Mouse (Mus musculus): ENCODE data around the gene Gm7137. TPM values are rescaled to one million over a fixed set of nuclear protein-coding genes. Genes with fewer than 3 reads are reported as not detected.
"Not testable (repeated sequence)": the region's sequence is repeated elsewhere in the genome, so short reads cannot be mapped to it uniquely, and the experiment has no call there.

The Gm7137 gene
- total and polyA plus RNA-seq, 3 experiments, result not detected

DNA sequence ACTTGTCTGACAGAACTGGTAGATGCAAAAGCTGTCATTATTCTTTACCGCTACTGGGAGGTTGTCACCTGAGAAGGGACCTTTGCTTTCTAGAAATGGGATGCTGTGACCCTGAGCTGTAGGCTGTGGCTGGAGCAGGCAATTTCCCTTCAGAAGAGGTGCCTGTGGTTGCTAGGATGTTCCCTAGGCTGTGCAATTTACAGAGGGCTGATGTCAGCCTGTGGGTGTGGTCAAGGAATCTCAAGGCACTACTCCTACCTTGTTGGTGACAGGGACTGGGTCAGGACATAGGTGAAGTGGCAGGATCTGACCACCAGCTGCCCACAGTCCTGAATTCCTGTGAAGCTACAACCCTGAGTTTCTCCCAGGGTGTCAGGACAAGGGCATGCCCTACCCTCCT lies 18.3 kb downstream of the Gm7137 start:
- Histone ChIP-seq H3K79me2 (replicated peaks; ENCODE audit: control insufficient read depth, insufficient read depth, low read length) (no peaks in the 10 kb centered on the region), H3K4me3 (no peak overlapping the region), H3K36me3 (ENCODE audit: control insufficient read depth, insufficient read depth, low read length) (no peaks in the 10 kb centered on the region), H3K27ac (no peak overlapping the region), H3K9ac (ENCODE audit: low read depth, low read length) (no peak overlapping the region), H3K27me3 (ENCODE audit: control insufficient read depth, insufficient read depth, low read length) (no peaks in the 10 kb centered on the region), H3K4me1 (ENCODE audit: control insufficient read depth, insufficient read depth, low read length) (no peaks in the 10 kb centered on the region)
- no peak for DNase-seq
- TF ChIP-seq POLR2A (IDR thresholded peaks at IDR 0.05; ENCODE audit: insufficient read depth, low read depth, low read length) (no peak), EP300 (IDR thresholded peaks at IDR 0.05; ENCODE audit: insufficient read depth, low read depth, low read length) (no peak), CTCF (IDR thresholded peaks at IDR 0.05) (no peak)
- intact Hi-C loops (cut with DNase I), result no loop called here
- WGBS, result 86% methylated on average over 1 of the region's 1 CpGs

DNA sequence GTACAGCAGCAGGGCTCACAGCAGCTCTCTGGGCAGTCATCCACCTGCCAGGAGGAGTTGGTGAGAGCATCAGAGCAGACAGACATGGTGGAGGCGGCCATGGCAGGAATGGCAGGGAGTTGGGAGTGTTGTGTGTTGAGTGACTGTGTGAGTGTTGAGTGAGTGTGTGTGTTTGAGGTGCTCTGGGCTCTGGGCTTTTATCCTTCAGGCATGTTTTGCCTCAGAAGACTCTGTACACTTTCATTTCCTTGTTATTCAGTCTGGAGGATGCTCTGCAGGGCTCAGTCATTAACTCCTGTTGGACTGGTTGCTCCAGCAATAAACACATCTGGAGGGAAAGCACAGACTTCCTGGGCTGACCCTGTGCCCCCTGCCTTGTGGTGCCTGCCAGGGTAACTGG lies 28.4 kb downstream of the Gm7137 start, which contains the start of gene Gm3233:
Gene Gm3233, minus strand, starts transcription at position 101 of the 400 bp plus-strand sequence.
- H3K4me1 ChIP-seq (ENCODE audit: control insufficient read depth, insufficient read depth, low read length); H3K27ac ChIP-seq; H3K4me3 ChIP-seq; H3K79me2 ChIP-seq (replicated peaks; ENCODE audit: control insufficient read depth, insufficient read depth, low read length); intact Hi-C loops (cut with DNase I); H3K9ac ChIP-seq (ENCODE audit: low read depth, low read length); H3K36me3 ChIP-seq (ENCODE audit: control insufficient read depth, insufficient read depth, low read length); H3K27me3 ChIP-seq (ENCODE audit: control insufficient read depth, insufficient read depth, low read length); DNase-seq: not testable (repeated sequence)
- WGBS, result 67% methylated on average over 1 of the region's 1 CpGs

GRCm38 (mm10) chr10:77753448-77753847 lies 34.6 kb downstream of the Gm7137 start:
- H3K9ac ChIP-seq (ENCODE audit: low read depth, low read length), result no peak overlapping the region

GRCm38 (mm10) chr10:77752312-77752711 lies 35.7 kb downstream of the Gm7137 start:
- H3K4me1 ChIP-seq (ENCODE audit: control insufficient read depth, insufficient read depth, low read length); H3K9ac ChIP-seq (ENCODE audit: low read depth, low read length); DNase-seq; H3K27me3 ChIP-seq (ENCODE audit: control insufficient read depth, insufficient read depth, low read length); H3K36me3 ChIP-seq (ENCODE audit: control insufficient read depth, insufficient read depth, low read length); H3K27ac ChIP-seq; H3K4me3 ChIP-seq; H3K79me2 ChIP-seq (replicated peaks; ENCODE audit: control insufficient read depth, insufficient read depth, low read length); intact Hi-C loops (cut with DNase I): not testable (repeated sequence)
- WGBS, result 53% methylated on average over 3 of the region's 3 CpGs
- TF ChIP-seq CTCF (IDR thresholded peaks at IDR 0.05), result 0 out of 2 replicates have a peak, but pooled peaks have one; percentile 12

More at GRCm38 (mm10) chr10:77753448-77753847, 34.6 kb downstream of the Gm7137 start:
- Histone ChIP-seq H3K36me3 (ENCODE audit: control insufficient read depth, insufficient read depth, low read length) (no peaks in the 10 kb centered on the region), H3K27me3 (ENCODE audit: control insufficient read depth, insufficient read depth, low read length) (no peaks in the 10 kb centered on the region), H3K79me2 (replicated peaks; ENCODE audit: control insufficient read depth, insufficient read depth, low read length) (no peaks in the 10 kb centered on the region), H3K4me1 (ENCODE audit: control insufficient read depth, insufficient read depth, low read length) (no peaks in the 10 kb centered on the region), H3K4me3 (no peak overlapping the region), H3K27ac (no peak overlapping the region)
- TF ChIP-seq POLR2A (IDR thresholded peaks at IDR 0.05; ENCODE audit: insufficient read depth, low read depth, low read length) (no peak), CTCF (IDR thresholded peaks at IDR 0.05) (peak; percentile 31)
- DNase-seq, result no peak
- intact Hi-C loops (cut with DNase I), result no loop called here

- DNase-seq; H3K4me3 ChIP-seq; H3K27me3 ChIP-seq (ENCODE audit: control insufficient read depth, insufficient read depth, low read length); H3K36me3 ChIP-seq (ENCODE audit: control insufficient read depth, insufficient read depth, low read length); H3K27ac ChIP-seq; H3K9ac ChIP-seq (ENCODE audit: low read depth, low read length); H3K4me1 ChIP-seq (ENCODE audit: control insufficient read depth, insufficient read depth, low read length); H3K79me2 ChIP-seq (replicated peaks; ENCODE audit: control insufficient read depth, insufficient read depth, low read length); intact Hi-C loops (cut with DNase I): not testable (repeated sequence)
- WGBS, result 45% methylated on average over 1 of the region's 1 CpGs
These were observed 36.7 kb downstream of the Gm7137 start, which contains the start of gene Gm9736 for GRCm38 (mm10) chr10:77751254-77751653. Gm9736 (minus strand) TSS chr10:77751354.

- intact Hi-C loops (cut with DNase I); H3K27ac ChIP-seq; H3K4me1 ChIP-seq (ENCODE audit: control insufficient read depth, insufficient read depth, low read length); H3K9ac ChIP-seq (ENCODE audit: low read depth, low read length); H3K36me3 ChIP-seq (ENCODE audit: control insufficient read depth, insufficient read depth, low read length); H3K79me2 ChIP-seq (replicated peaks; ENCODE audit: control insufficient read depth, insufficient read depth, low read length); H3K4me3 ChIP-seq; H3K27me3 ChIP-seq (ENCODE audit: control insufficient read depth, insufficient read depth, low read length); DNase-seq: not testable (repeated sequence)
- 70% methylated on average over 1 of the region's 1 CpGs for WGBS
These were observed 37.3 kb downstream of the Gm7137 start for GRCm38 (mm10) chr10:77750686-77751085.

GRCm38 (mm10) chr10:77741924-77742688 lies 45.9 kb downstream of the Gm7137 start, which contains the start of gene Gm18596:
Gm18596 (minus strand) TSS chr10:77742638.
- WGBS, result 59% methylated on average over 5 of the region's 5 CpGs
- H3K9ac ChIP-seq (ENCODE audit: low read depth, low read length); H3K79me2 ChIP-seq (replicated peaks; ENCODE audit: control insufficient read depth, insufficient read depth, low read length); DNase-seq; H3K4me3 ChIP-seq; H3K27me3 ChIP-seq (ENCODE audit: control insufficient read depth, insufficient read depth, low read length); H3K4me1 ChIP-seq (ENCODE audit: control insufficient read depth, insufficient read depth, low read length); H3K36me3 ChIP-seq (ENCODE audit: control insufficient read depth, insufficient read depth, low read length); intact Hi-C loops (cut with DNase I); H3K27ac ChIP-seq: not testable (repeated sequence)
